Mouse (Mus musculus) heart, embryonic 15.5 days (tissue): ENCODE measurements at regions not wholly inside any gene's neighbourhood (a gene's known extent, or its start where the extent isn't known, plus 50 kb on each side); places are given as distances from the start of the nearest gene placed in this dataset.

Experiments used
- ATAC-seq: fragments of 200-750 bp; cut with Nextera tagmentation; replicated peaks from 2 replicates; pipeline ENCODE4 v1.8.0; 2017; ENCODE audit warnings: low read depth, moderate TSS enrichment; ENCODE audit not compliant: insufficient number of reproducible peaks, insufficient read depth, low FRiP score
- H3K27ac ChIP-seq: fragments of 300-500 bp; sonication (generic); 2 replicates; pipeline ENCODE4 v1.5.1; 2015; ENCODE audit warnings: mild to moderate bottlenecking, inconsistent platforms
- H3K27me3 ChIP-seq: fragments of 300-500 bp; sonication (generic); 2 replicates; pipeline ENCODE4 v1.6.1; 2015; ENCODE audit warnings: inconsistent platforms
- H3K36me3 ChIP-seq: fragments of 300-500 bp; sonication (generic); 2 replicates; pipeline ENCODE4 v1.6.1; 2015; ENCODE audit warnings: mild to moderate bottlenecking, inconsistent platforms
- H3K4me1 ChIP-seq: fragments of 300-500 bp; sonication (generic); replicated peaks from 2 replicates; pipeline ENCODE4 v1.6.1; 2015; ENCODE audit warnings: inconsistent platforms
- H3K4me2 ChIP-seq: fragments of 300-500 bp; sonication (generic); 2 replicates; pipeline ENCODE4 v1.6.1; 2015; ENCODE audit warnings: inconsistent platforms, mild to moderate bottlenecking, moderate library complexity
- H3K4me3 ChIP-seq: fragments of 300-500 bp; sonication (generic); 2 replicates; pipeline ENCODE4 v1.5.1; 2015; ENCODE audit warnings: mild to moderate bottlenecking, inconsistent platforms
- H3K9ac ChIP-seq: fragments of 300-500 bp; sonication (generic); 2 replicates; pipeline ENCODE4 v1.6.1; 2015; ENCODE audit warnings: mild to moderate bottlenecking, inconsistent platforms
- H3K9me3 ChIP-seq: fragments of 300-500 bp; sonication (generic); replicated peaks from 2 replicates; pipeline ENCODE4 v1.6.1; 2016; ENCODE audit warnings: inconsistent platforms
- WGBS: fragments of 180-500 bp; shearing (Covaris S2); methylation state at CpG from one replicate; pipeline ENCODE4 v1.1.7; 2015; ENCODE audit warnings: mixed read lengths; 5-methylcytosine and 5-hydroxymethylcytosine counted together

- Histone ChIP-seq H3K36me3 (no peaks in the 10 kb centered on the region), H3K4me3 (no peak overlapping the region), H3K4me2 (no peak overlapping the region), H3K27ac (no peak overlapping the region), H3K9ac (no peak overlapping the region), H3K4me1 (no peaks in the 10 kb centered on the region), H3K27me3 (no peaks in the 10 kb centered on the region), H3K9me3 (no peaks in the 10 kb centered on the region)
- no peak for ATAC-seq
- WGBS, result 87% methylated on average over 2 of the region's 2 CpGs
These were observed 74.1 kb downstream of the B3gnt5 start for GRCm38 (mm10) chr16:19834128-19834527.

GRCm38 (mm10) chr16:19834750-19835149, 74.7 kb downstream of the B3gnt5 start:
- Histone ChIP-seq H3K9me3 (no peaks in the 10 kb centered on the region), H3K27ac (no peak overlapping the region), H3K4me1 (no peaks in the 10 kb centered on the region), H3K36me3 (no peaks in the 10 kb centered on the region), H3K27me3 (no peaks in the 10 kb centered on the region), H3K9ac (no peak overlapping the region), H3K4me2 (no peak overlapping the region), H3K4me3 (no peak overlapping the region)
- ATAC-seq, result no peak
- 65% methylated on average over 2 of the region's 2 CpGs for WGBS

- 27% methylated on average over 1 of the region's 1 CpGs for WGBS
- no peak overlapping the region for H3K27ac ChIP-seq
These were observed 79.8 kb downstream of the B3gnt5 start for GRCm38 (mm10) chr16:19839831-19840230.

GRCm38 (mm10) chr16:19842346-19843025, 82.5 kb downstream of the B3gnt5 start:
- no peak for ATAC-seq
- H3K36me3 ChIP-seq, result no peaks in the 10 kb centered on the region
- no peaks in the 10 kb centered on the region for H3K27me3 ChIP-seq
- H3K27ac ChIP-seq, result no peak overlapping the region
- no peaks in the 10 kb centered on the region for H3K4me1 ChIP-seq
- H3K4me2 ChIP-seq, result no peak overlapping the region
- WGBS, result 44% methylated on average over 3 of the region's 3 CpGs
- H3K4me3 ChIP-seq, result no peak overlapping the region
- H3K9ac ChIP-seq, result no peak overlapping the region
- no peaks in the 10 kb centered on the region for H3K9me3 ChIP-seq

More at GRCm38 (mm10) chr16:19839831-19840230, 79.8 kb downstream of the B3gnt5 start:
- Histone ChIP-seq H3K4me2 (no peak overlapping the region), H3K9me3 (no peaks in the 10 kb centered on the region), H3K9ac (no peak overlapping the region), H3K4me3 (no peak overlapping the region), H3K36me3 (no peaks in the 10 kb centered on the region), H3K4me1 (no peaks in the 10 kb centered on the region), H3K27me3 (no peaks in the 10 kb centered on the region)
- ATAC-seq, result no peak

- Histone ChIP-seq H3K9me3 (no peaks in the 10 kb centered on the region), H3K36me3 (no peaks in the 10 kb centered on the region), H3K4me1 (no peaks in the 10 kb centered on the region), H3K4me2 (no peak overlapping the region), H3K27me3 (no peaks in the 10 kb centered on the region), H3K27ac (no peak overlapping the region), H3K9ac (no peak overlapping the region), H3K4me3 (no peak overlapping the region)
- no peak for ATAC-seq
These were observed 83.7 kb downstream of the B3gnt5 start for GRCm38 (mm10) chr16:19843738-19844137.

- no peaks in the 10 kb centered on the region for H3K9me3 ChIP-seq
- no peak overlapping the region for H3K4me3 ChIP-seq
- no peak overlapping the region for H3K27ac ChIP-seq
- no peaks in the 10 kb centered on the region for H3K36me3 ChIP-seq
- H3K4me1 ChIP-seq, result no peaks in the 10 kb centered on the region
- H3K27me3 ChIP-seq, result no peaks in the 10 kb centered on the region
- ATAC-seq, result no peak
- H3K4me2 ChIP-seq, result no peak overlapping the region
- no peak overlapping the region for H3K9ac ChIP-seq
- 31% methylated on average over 1 of the region's 1 CpGs for WGBS
These were observed 88.4 kb downstream of the B3gnt5 start for GRCm38 (mm10) chr16:19848395-19848794.

- no peaks in the 10 kb centered on the region for H3K9me3 ChIP-seq
- H3K27me3 ChIP-seq, result no peaks in the 10 kb centered on the region
- 79% methylated on average over 5 of the region's 5 CpGs for WGBS
- H3K4me3 ChIP-seq, result no peak overlapping the region
- no peak for ATAC-seq
- no peaks in the 10 kb centered on the region for H3K36me3 ChIP-seq
- no peaks in the 10 kb centered on the region for H3K4me1 ChIP-seq
- no peak overlapping the region for H3K9ac ChIP-seq
- H3K4me2 ChIP-seq, result no peak overlapping the region
- no peak overlapping the region for H3K27ac ChIP-seq
These were observed 105.3 kb downstream of the B3gnt5 start for GRCm38 (mm10) chr16:19865306-19865705.

- Histone ChIP-seq H3K9me3 (no peaks in the 10 kb centered on the region), H3K4me1 (no peaks in the 10 kb centered on the region), H3K36me3 (no peaks in the 10 kb centered on the region), H3K4me3 (no peak overlapping the region), H3K4me2 (no peak overlapping the region), H3K27ac (no peak overlapping the region), H3K9ac (no peak overlapping the region), H3K27me3 (no peaks in the 10 kb centered on the region)
- no peak for ATAC-seq
These were observed 105.9 kb downstream of the B3gnt5 start for GRCm38 (mm10) chr16:19865931-19866330.

- no peak for ATAC-seq
- Histone ChIP-seq H3K36me3 (no peaks in the 10 kb centered on the region), H3K4me1 (no peaks in the 10 kb centered on the region), H3K9me3 (no peaks in the 10 kb centered on the region), H3K4me3 (no peak overlapping the region), H3K4me2 (no peak overlapping the region), H3K9ac (no peak overlapping the region), H3K27ac (no peak overlapping the region), H3K27me3 (no peaks in the 10 kb centered on the region)
These were observed 109.4 kb downstream of the B3gnt5 start for GRCm38 (mm10) chr16:19869425-19869824.

GRCm38 (mm10) chr16:19876861-19877554, 105.8 kb downstream of the Klhl6 start:
- no peak overlapping the region for H3K9ac ChIP-seq
- no peaks in the 10 kb centered on the region for H3K36me3 ChIP-seq
- no peak overlapping the region for H3K27ac ChIP-seq
- no peaks in the 10 kb centered on the region for H3K9me3 ChIP-seq
- no peak overlapping the region for H3K4me3 ChIP-seq
- no peaks in the 10 kb centered on the region for H3K27me3 ChIP-seq
- H3K4me1 ChIP-seq, result 0 out of 2 replicates have a peak, but pooled peaks cover 7% of the 10 kb centered on the region
- 43% methylated on average over 10 of the region's 10 CpGs for WGBS
- ATAC-seq, result no peak
- H3K4me2 ChIP-seq, result 0 out of 2 replicates have a peak overlapping the region, but pooled peaks have one; percentile 1

- no peak for ATAC-seq
- Histone ChIP-seq H3K27ac (no peak overlapping the region), H3K9ac (no peak overlapping the region), H3K9me3 (no peaks in the 10 kb centered on the region), H3K36me3 (no peaks in the 10 kb centered on the region), H3K27me3 (no peaks in the 10 kb centered on the region), H3K4me3 (no peak overlapping the region), H3K4me2 (no peak overlapping the region), H3K4me1 (0 out of 2 replicates have a peak, but pooled peaks cover 2% of the 10 kb centered on the region)
- 73% methylated on average over 3 of the region's 3 CpGs for WGBS
These were observed 99.9 kb downstream of the Klhl6 start for GRCm38 (mm10) chr16:19882961-19883360.
